Mouse (Mus musculus): ENCODE data around the gene Slc28a3.

- TF ChIP-seq CTCF (IDR thresholded peaks at IDR 0.05; ENCODE audit: low read depth, low read length): no peak
- no peak for TF ChIP-seq POLR2A (IDR thresholded peaks at IDR 0.05; ENCODE audit: borderline replicate concordance, low read depth, low read length)
Measured at GRCm38 (mm10) chr13:58511926-58512325, 98.8 kb downstream of the Slc28a3 start.
